Mouse (Mus musculus) brain, embryonic 14.5 days (tissue): ENCODE measurements around the gene Lce1k.

Source experiments
- CTCF ChIP-seq: fragments of 200-500 bp; IDR thresholded peaks from 2 replicates; pipeline ENCODE4 v1.5.1; 2012; ENCODE audit warnings: inconsistent platforms, mild to moderate bottlenecking, moderate library complexity, borderline replicate concordance; ENCODE audit not compliant: insufficient read depth, insufficient read length; ENCODE audit errors: extremely low read depth
- POLR2A ChIP-seq: fragments of 200-500 bp; IDR thresholded peaks from 2 replicates; pipeline ENCODE4 v1.6.1; 2012; ENCODE audit warnings: mild to moderate bottlenecking, inconsistent platforms, borderline replicate concordance; ENCODE audit not compliant: poor library complexity, insufficient read depth, insufficient read length, severe bottlenecking; ENCODE audit errors: extremely low read depth

GRCm38 (mm10) chr3:92825808-92826207 is 18.1 kb upstream of the Lce1k start:
- TF ChIP-seq CTCF (no peak), POLR2A (no peak)
